Mouse (Mus musculus): ENCODE measurements around the gene Bfsp1. TPM values are rescaled to one million over a fixed set of nuclear protein-coding genes. Genes with fewer than 3 reads are reported as not detected.

The Bfsp1 gene
- total RNA-seq (2023), result under 1 TPM; 0.32 to 0.44 TPM

GRCm38 (mm10) chr2:143862484-143863231 lies at the start of gene Bfsp1:
Gene Bfsp1 (minus strand): TSS chr2:143863173.

Other genes starting within 250 kb of the Bfsp1 start
- 10 to 100 TPM; 19.6 to 21.0 TPM for gene Dstn, start 52.1 kb upstream of the Bfsp1 start, total RNA-seq (2023)
- 100 to 1,000 TPM; 144 to 158 TPM for gene Rrbp1, start 148.1 kb upstream of the Bfsp1 start, total RNA-seq (2023)
- not detected for gene Banf2, start 169.9 kb upstream of the Bfsp1 start, total RNA-seq (2023)

Measured in B cell, adult 67 days (primary cell).